Mouse (Mus musculus): ENCODE data around the gene Rpl13a. TPM values are rescaled to one million over a fixed set of nuclear protein-coding genes. Genes with fewer than 3 reads are reported as not detected.
"Not testable (repeated sequence)": the region's sequence is repeated elsewhere in the genome, so short reads cannot be mapped to it uniquely, and the experiment has no call there.

Rpl13a gene
- polyA plus RNA-seq, 3 experiments from 2014 or later: 6,216 to 8,178 (median 7,568) TPM

DNA sequence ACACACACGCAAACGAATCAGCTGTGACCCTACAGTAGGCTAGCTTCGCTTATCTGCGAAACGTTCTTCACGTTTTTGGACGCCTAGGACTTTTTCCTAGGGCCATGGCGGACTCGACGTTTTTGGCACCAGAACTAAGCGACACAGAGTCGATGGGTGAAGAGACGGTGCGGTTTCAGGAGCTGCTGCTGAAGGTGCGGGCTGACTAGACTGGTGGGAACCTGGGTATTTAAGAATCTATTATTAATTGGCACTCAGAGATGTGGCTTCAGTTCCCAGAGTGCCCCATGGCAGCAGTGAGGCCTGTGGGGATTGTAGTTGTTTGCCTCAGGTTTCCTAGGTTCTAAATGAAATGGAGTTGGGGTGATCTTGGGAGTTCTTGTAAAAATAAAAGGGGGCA lies 27.6 kb upstream of the Rpl13a start:
- no peak for ATAC-seq

DNA sequence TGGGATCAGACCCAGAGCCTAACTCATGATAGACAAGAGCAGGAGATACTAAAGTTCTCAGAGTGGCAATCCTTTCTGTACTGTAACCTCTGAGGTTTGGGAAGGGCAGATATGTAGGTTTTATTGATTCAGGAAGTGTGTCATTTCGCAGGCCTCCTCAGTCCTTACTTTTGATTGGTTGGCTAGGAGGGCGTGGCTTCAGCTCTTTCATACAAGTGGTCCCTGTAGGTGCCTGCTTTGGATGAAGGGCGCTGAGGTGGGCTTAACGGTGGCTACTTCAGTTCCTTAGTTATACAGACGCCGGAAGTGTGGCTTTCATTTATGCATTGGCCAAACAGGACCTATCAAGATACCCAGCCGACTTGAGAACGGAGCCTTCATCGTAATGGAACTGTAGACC lies 27.0 kb upstream of the Rpl13a start:
- no peak for ATAC-seq

GRCm38 (mm10) chr7:45154993-45155514 lies 26.5 kb upstream of the Rpl13a start:
- ATAC-seq: no peak

- peak; percentile 98 for ATAC-seq
Measured at GRCm38 (mm10) chr7:45154096-45154992, 25.8 kb upstream of the Rpl13a start, which contains the start of the genes Pih1d1 and Aldh16a1. Gene Pih1d1 (plus strand): TSS chr7:45154303. Gene Aldh16a1 (minus strand): TSS chr7:45154584.

GRCm38 (mm10) chr7:45153586-45153985 lies 25.0 kb upstream of the Rpl13a start:
- ATAC-seq: no peak

DNA sequence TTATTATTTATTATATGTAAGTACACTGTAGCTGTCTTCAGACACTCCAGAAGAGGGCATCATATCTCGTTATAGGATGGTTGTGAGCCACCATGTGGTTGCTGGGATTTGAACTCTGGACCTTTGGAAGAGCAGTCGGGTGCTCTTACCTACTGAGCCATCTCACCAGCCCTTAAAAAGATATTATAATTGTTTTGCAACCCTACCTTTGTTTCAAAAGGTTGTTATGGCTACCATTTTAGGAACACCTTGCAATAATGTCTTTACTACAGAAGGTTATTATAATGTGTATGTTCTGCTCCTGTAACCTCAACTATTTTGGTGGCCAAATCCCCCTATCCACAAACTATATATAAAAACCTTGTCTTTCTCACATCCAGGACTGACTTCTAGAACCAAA lies 24.5 kb upstream of the Rpl13a start:
- ATAC-seq: not testable (repeated sequence)

- no peak for ATAC-seq
Measured at GRCm38 (mm10) chr7:45151303-45151702, 22.7 kb upstream of the Rpl13a start.

- no peak for ATAC-seq
Measured at GRCm38 (mm10) chr7:45150321-45150720, 21.8 kb upstream of the Rpl13a start.

- ATAC-seq: no peak
Measured at GRCm38 (mm10) chr7:45149545-45149944, 21.0 kb upstream of the Rpl13a start.

GRCm38 (mm10) chr7:45148534-45149098 lies 20.1 kb upstream of the Rpl13a start:
- no peak for ATAC-seq

GRCm38 (mm10) chr7:45147899-45148298 lies 19.3 kb upstream of the Rpl13a start:
- no peak for ATAC-seq

DNA sequence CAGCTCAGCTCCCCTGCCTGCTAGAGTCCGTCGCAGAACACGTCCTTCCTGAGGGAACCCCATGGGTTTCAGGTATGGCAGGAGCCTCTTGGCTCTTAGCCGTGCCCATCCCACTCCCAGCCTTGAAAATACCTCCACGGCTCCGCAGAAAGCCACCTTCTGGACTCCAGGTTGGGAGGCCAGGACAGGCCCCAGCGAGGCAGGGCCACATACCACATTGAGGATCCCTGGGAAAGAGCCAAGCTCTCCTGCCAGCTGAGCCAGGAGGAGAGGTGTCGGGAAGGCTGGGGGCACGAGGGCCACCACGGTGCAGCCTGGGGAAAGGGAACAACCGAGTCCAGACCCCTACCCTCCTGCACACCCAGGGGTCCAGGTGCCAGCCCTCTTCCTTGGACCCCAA lies 18.7 kb upstream of the Rpl13a start:
- ATAC-seq: no peak

DNA sequence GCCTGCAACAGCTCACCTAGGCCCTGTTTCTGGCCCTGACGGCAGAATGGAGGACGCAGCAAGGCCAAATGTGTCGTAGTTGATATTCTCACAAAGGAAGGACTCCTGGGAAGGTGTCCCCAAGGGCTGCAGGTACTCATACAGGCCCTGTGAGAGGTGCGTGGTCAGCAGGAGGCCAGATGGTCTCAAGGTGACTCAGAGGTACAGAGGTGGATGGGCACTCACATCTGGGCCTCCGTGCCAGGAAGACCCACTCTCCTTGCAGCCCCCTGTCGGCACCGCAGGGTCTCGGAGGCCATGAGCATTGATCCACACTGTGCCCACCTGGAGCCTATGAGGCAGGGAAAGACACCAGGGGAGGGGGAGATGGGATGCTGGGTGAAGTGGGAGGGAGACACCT lies 16.9 kb upstream of the Rpl13a start:
- no peak for ATAC-seq

GRCm38 (mm10) chr7:45144368-45145174 lies 16.0 kb upstream of the Rpl13a start:
- ATAC-seq: no peak

GRCm38 (mm10) chr7:45141914-45142313 lies 13.4 kb upstream of the Rpl13a start:
- no peak for ATAC-seq

DNA sequence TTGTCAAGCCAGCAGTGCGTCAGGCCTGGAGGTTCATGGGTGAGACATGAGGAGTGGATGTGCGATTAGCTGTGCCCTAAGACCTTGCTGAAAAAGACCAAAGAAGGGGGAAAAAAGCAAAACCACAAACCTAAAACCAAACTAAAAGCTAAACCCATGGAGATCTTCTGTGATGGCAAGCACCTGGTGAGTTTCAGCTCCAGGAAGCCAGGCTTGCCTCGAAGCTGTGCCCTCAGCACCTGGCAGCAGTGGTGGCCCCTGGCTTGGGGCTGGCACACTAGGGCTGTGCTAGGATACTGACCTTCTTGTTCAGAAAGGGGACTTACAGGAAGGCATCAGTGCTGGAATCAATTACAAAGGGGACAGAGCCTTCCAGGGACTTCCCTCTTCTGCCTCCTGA lies 12.8 kb upstream of the Rpl13a start:
- ATAC-seq: no peak

DNA sequence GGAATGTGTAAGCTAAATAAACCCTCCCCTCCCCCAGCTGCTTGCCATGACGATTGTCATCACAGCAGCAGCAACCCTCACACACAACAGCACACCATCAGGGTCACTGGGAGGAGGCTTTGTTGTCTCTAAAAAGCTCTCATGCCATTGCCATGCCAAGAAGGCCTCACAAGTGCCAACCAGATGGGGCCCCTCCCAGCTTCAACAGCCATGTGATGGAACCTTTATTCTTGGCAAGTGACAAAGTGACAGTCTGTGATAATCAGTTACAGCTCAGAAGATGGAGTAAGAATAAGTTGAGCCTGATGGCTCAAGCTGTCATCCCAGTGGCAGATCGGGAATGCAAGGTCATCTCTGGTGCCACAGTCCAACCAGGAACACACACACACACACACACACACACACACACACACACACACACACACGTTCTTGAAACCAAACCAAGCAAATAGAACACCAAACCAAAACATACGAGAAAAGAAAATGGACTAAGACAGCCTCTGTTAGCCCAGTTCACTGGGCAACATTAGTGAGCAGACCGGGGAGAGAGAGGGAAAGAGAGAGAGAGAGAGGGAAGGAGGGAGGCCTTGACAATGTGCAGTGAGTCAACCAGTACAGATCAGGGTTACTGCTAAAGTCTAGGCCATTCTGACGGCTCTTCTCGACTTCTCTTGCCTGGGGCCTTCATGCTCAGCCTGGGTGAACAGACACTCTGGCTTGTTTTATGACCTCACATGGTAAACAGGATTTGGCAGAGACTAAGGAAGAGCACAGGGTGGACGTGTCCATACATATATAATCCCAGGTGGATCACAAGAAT lies 11.6 kb upstream of the Rpl13a start:
- no peak for ATAC-seq

DNA sequence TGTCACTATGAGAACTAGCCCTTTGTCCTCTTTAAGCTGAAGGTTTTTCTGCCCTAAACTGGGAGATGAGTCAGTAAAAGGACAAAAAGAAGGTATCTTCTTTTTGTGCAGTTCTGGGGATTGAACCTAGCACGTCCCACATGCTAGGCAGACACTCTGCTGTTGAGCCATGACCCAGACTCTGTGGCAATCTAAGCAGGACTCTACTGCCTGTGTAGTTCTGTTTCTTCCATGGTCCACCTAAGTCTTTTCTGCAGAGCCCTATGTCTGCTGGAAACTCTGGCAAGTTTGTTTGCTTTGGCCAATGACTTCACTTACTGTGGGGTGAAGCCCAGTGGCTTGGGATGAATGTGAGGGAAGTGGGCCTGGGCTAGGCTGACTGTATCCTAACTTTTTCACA lies 9.8 kb upstream of the Rpl13a start:
- no peak for ATAC-seq

GRCm38 (mm10) chr7:45137171-45138006 lies 8.8 kb upstream of the Rpl13a start:
- no peak for ATAC-seq

- ATAC-seq: peak; percentile 84
Measured at GRCm38 (mm10) chr7:45135993-45136567, 7.5 kb upstream of the Rpl13a start, which contains the start of the genes Gm45713 and Flt3l. Gene Gm45713 (minus strand): TSS chr7:45136231. Gene Flt3l (minus strand): TSS chr7:45136432.

- ATAC-seq: no peak
Measured at GRCm38 (mm10) chr7:45135370-45135769, 6.8 kb upstream of the Rpl13a start.
